Mouse (Mus musculus) E14TG2a.4 (cell line): Measurements from ENCODE around the gene Dyrk4.

ENCODE experiments used
- H3K27me3 ChIP-seq: 2 replicates; pipeline ENCODE4 v1.6.1; 2014; ENCODE audit warnings: low read length, control low read depth; ENCODE audit not compliant: insufficient read depth
- H3K36me3 ChIP-seq: 2 replicates; pipeline ENCODE4 v1.6.1; 2014; ENCODE audit warnings: low read length, control low read depth; ENCODE audit not compliant: insufficient read depth
- H3K4me1 ChIP-seq: replicated peaks from 2 replicates; pipeline ENCODE4 v1.6.1; 2014; ENCODE audit warnings: low read depth, low read length, control low read depth
- H3K4me3 ChIP-seq: replicated peaks from 2 replicates; pipeline ENCODE4 v1.5.1; 2014; ENCODE audit warnings: mild to moderate bottlenecking, low read length
- H3K9me3 ChIP-seq: 2 replicates; pipeline ENCODE4 v1.6.1; 2014; ENCODE audit warnings: low read length, control low read depth
- CTCF ChIP-seq: conservative IDR thresholded peaks from 2 replicates; pipeline ENCODE4 v1.5.1; 2014; ENCODE audit warnings: low read length
- NANOG ChIP-seq: IDR thresholded peaks from 2 replicates; pipeline ENCODE4 v1.6.1; 2014; ENCODE audit warnings: borderline replicate concordance, low read length, mixed read lengths
- POU5F1 ChIP-seq: IDR thresholded peaks from 2 replicates; pipeline ENCODE4 v1.6.1; 2014; ENCODE audit warnings: low read length, borderline replicate concordance

The Dyrk4 gene

DNA sequence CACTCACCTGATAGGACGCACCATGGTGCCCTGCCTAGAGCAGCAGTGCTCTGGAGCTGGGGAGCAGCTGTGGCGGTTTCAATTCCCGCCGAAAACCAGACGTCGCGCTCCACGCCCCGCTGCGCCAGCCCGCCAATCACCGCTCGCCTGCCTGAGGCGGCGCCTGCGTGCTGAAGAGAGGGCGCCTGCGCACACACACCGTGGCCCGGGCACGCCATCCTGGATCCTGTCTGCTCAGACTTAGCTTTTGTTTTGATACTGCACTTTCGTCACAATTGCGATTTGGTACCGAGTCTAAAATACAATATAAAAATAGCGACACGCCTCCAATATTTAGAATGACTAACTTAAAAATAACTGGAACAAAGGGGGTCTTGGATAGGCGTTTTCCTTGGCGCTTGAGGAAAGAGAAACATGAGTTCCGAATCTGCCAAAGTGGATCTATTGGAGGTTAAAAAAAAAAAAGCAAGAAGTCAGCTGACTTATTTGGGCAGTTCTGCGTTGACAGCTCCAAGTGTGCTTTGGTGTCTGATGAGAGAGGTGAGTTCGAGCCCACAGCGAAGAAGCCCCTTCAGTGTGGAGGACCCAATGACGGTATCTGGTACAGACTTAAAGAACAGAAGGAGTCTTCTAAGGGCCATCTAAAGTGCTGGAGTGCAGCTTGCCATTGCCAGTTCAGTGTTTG lies 18.0 kb upstream of the Dyrk4 start, which contains the start of the genes Rad51ap1 and D6Wsu163e:
Gene Rad51ap1 (minus strand): TSS at position 101 of the 685 bp plus-strand sequence.
Gene D6Wsu163e (plus strand): TSS at position 476 of the 685 bp plus-strand sequence.
- Histone ChIP-seq H3K4me1 (peaks cover 30% of the 10 kb centered on the region), H3K36me3 (peaks cover 35% of the 10 kb centered on the region), H3K27me3 (no peaks in the 10 kb centered on the region), H3K9me3 (no peaks in the 10 kb centered on the region), H3K4me3 (peak within 1 kb of the TSS; percentile 97)
- TF ChIP-seq CTCF = no peak
- no peak for TF ChIP-seq NANOG
- TF ChIP-seq POU5F1 = no peak

DNA sequence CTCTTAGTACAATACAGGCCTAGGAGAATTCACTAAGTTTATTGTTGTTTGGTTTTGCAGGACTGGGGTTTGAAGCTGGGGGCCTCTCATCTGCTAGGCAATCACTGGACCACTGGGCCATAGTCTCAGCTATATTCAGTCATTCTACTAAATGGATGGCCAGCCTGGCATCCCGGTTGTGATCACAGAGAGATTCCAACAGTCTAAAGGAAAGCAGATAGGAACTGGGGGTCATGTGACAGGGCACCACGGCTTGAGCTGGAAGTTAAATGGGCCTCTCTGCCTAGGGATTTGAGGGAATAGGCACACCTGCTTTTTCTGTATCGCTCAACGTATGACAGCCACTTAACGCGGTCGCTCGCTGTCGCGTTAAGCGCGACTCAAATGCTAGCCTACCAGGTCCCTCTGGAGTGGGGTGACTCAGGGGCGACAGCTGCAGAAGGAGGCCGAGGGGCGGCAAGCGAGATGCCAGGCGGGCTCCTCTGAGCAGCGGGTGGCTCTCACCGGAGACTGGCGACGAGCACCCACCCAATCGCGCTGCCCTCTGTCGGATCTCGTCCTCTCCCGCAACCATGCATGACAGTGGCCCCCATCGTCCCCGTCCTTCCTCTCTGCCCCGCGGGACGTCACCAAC lies 17.3 kb upstream of the Dyrk4 start:
- H3K9me3 ChIP-seq = no peaks in the 10 kb centered on the region
- H3K36me3 ChIP-seq = peaks cover 35% of the 10 kb centered on the region
- H3K27me3 ChIP-seq = no peaks in the 10 kb centered on the region
- TF ChIP-seq POU5F1 (no peak), CTCF (no peak), NANOG (no peak)
- H3K4me3 ChIP-seq = peak overlapping the region; percentile 97
- H3K4me1 ChIP-seq = peaks cover 30% of the 10 kb centered on the region

DNA sequence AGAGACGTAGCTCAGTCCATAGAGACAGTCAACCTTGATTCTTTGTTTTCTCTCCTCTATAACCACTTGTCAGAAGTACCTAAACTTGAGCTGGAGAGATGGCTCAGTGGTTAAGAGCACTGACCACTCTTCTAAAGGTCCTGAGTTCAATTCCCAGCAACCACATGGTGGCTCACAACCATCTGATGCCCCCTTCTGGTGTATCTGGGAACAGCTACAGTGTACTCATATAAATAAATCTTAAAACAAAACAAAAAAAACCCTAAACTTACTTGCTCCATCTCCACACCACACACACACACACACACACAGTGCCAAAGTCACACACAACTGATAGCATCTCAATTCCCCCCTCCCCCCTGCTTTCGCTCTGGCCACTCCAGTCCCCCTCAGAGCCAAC lies 16.4 kb upstream of the Dyrk4 start:
- Histone ChIP-seq H3K4me3 (peak overlapping the region; percentile 97), H3K27me3 (no peaks in the 10 kb centered on the region), H3K9me3 (no peaks in the 10 kb centered on the region), H3K36me3 (peaks cover 40% of the 10 kb centered on the region), H3K4me1 (peaks cover 30% of the 10 kb centered on the region)
- TF ChIP-seq CTCF = peak; percentile 41
- TF ChIP-seq POU5F1 = no peak

DNA sequence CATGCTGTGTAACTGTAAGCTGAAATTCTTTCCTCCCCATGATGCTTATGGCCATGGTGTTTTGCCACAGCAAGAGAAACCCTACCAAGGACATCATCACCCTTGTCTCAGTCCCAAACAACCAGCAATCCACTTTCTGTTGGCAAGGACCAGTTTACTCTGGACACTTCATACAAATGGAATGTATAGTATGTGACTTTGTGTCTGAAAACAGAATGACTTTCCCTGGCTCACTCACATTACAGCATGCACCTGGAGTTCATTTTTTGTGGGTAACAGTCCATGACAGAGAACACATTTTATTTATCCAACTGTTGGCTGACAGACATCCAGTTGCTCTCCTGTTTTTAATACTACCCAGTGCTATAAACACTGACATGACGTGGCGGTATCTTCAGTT lies 11.3 kb upstream of the Dyrk4 start:
- Histone ChIP-seq H3K36me3 (peaks cover 83% of the 10 kb centered on the region), H3K27me3 (no peaks in the 10 kb centered on the region)
- TF ChIP-seq POU5F1 = no peak
- TF ChIP-seq CTCF = no peak
- TF ChIP-seq NANOG = no peak

DNA sequence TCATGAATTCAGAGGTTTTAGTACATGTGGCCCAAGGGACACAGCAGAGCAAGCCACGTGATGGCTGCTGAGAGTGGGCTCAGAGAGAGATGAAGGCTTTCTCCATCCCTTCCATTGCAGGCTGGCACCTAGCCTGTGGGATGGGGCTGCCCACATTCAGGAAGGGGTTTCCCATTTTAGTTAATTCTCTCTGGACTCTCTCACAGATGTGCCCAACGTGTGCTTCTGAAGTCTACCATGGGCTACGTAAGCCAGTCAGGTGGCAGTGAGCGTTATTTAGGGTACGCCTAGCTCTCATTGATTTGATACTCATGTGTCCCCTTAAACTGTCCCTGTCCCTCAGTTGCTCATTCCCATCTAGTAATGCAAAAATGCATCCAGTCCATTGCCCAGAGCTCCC lies 6.7 kb downstream of the Dyrk4 start:
- Histone ChIP-seq H3K4me1 (no peaks in the 10 kb centered on the region), H3K4me3 (no peak overlapping the region), H3K36me3 (no peaks in the 10 kb centered on the region), H3K27me3 (0 out of 2 replicates have a peak, but pooled peaks cover 3% of the 10 kb centered on the region), H3K9me3 (no peaks in the 10 kb centered on the region)
- TF ChIP-seq POU5F1 (no peak), CTCF (no peak), NANOG (no peak)

More for the DNA sequence above, 11.3 kb upstream of the Dyrk4 start:
- no peak overlapping the region for H3K4me3 ChIP-seq
- H3K4me1 ChIP-seq = peaks cover 7% of the 10 kb centered on the region
- no peaks in the 10 kb centered on the region for H3K9me3 ChIP-seq

DNA sequence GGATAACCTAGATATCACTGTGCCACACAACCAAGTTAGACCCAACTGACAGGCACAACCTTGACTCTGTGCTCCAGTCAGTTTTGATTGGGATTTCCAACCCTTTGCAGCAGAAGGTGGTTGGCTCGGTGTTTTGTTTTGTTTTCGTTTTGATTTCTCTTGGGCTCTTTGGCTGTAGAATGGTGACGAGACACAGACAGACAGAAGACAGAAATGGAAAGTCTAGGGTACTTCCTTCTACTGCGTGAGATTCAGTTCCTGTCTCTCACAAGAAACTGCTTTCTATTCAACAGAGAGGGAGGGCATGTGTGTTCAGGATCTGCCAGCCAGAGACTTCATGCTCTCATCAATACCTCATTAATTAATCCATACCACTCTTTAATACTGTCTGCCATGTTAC lies 10.9 kb downstream of the Dyrk4 start:
- no peaks in the 10 kb centered on the region for H3K36me3 ChIP-seq
- H3K4me1 ChIP-seq = no peaks in the 10 kb centered on the region
- H3K4me3 ChIP-seq = no peak overlapping the region
- H3K27me3 ChIP-seq = peaks cover 9% of the 10 kb centered on the region
- no peaks in the 10 kb centered on the region for H3K9me3 ChIP-seq
- TF ChIP-seq POU5F1 = no peak
- no peak for TF ChIP-seq NANOG
- no peak for TF ChIP-seq CTCF

DNA sequence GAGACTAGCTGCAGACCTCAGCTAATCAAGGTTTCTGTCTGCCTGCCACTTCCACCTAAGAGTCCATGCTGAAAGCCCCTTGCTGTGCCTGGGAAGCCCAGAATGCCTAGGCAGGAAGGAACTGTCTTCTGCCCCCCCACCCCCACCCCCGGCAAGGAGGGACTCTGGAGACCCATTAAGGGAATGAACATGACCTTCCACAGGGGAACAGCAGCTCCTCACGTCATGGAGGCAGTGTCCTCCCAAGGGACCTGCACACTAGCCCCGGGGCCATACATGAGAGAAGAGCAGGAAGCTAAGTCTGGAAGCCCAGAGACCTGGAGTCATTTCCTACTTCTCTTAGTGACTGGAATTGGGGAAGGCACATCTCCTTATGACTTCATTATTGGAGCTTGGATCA lies 13.8 kb downstream of the Dyrk4 start:
- Histone ChIP-seq H3K4me1 (no peaks in the 10 kb centered on the region), H3K4me3 (no peak overlapping the region), H3K27me3 (peaks cover 9% of the 10 kb centered on the region), H3K36me3 (no peaks in the 10 kb centered on the region), H3K9me3 (no peaks in the 10 kb centered on the region)
- TF ChIP-seq POU5F1 = no peak
- TF ChIP-seq CTCF = no peak
- no peak for TF ChIP-seq NANOG

DNA sequence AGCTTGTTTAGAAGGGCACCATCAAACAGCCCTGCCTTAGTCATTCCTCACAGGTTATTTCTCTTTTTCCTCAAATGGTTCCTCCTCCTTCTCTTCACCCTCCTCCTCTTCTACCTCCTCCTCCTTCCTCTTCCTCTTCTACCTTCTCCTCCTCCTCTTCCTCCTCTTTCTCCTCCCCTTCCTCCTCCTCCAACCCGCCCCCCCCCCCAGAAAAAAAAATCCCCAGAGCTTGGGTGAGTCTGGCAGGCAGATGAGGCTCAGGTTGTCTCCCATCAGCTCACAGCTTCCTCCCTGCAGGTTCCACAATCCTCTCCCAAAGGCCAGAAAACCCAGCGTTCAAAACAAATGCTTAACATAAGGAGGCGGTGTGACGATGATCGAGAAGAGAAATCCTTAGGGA lies 14.3 kb downstream of the Dyrk4 start:
- Histone ChIP-seq H3K27me3 (peaks cover 9% of the 10 kb centered on the region), H3K9me3 (no peaks in the 10 kb centered on the region), H3K4me3 (no peak overlapping the region), H3K36me3 (no peaks in the 10 kb centered on the region), H3K4me1 (no peaks in the 10 kb centered on the region)
- no peak for TF ChIP-seq POU5F1
- no peak for TF ChIP-seq NANOG
- TF ChIP-seq CTCF = no peak
